Mouse (Mus musculus) heart, postnatal 0 days (tissue): ENCODE measurements at regions not wholly inside any gene's neighbourhood (a gene's known extent, or its start where the extent isn't known, plus 50 kb on each side); places are given as distances from the start of the nearest gene placed in this dataset.
"Not testable (repeated sequence)": the region's sequence is repeated elsewhere in the genome, so short reads cannot be mapped to it uniquely, and the experiment has no call there.

Experiments
- ATAC-seq: fragments of 200-750 bp; cut with Nextera tagmentation; 2 replicates; pipeline ENCODE4 v1.8.0; 2017; ENCODE audit warnings: low read depth, moderate number of reproducible peaks, moderate library complexity; ENCODE audit not compliant: insufficient read depth
- DNase-seq: peaks from one replicate; pipeline ENCODE4 v3.0.0-alpha.2; 2016; ENCODE audit warnings: low spot score
- H3K27ac ChIP-seq: fragments of 300-500 bp; sonication (generic); 2 replicates; pipeline ENCODE4 v1.5.1; 2014; ENCODE audit warnings: low read depth, mild to moderate bottlenecking
- H3K27me3 ChIP-seq: fragments of 300-500 bp; sonication (generic); 2 replicates; pipeline ENCODE4 v1.6.1; 2014; ENCODE audit warnings: low read length, mixed read lengths; ENCODE audit not compliant: control insufficient read depth, insufficient read depth
- H3K36me3 ChIP-seq: fragments of 300-500 bp; sonication (generic); replicated peaks from 2 replicates; pipeline ENCODE4 v1.6.1; 2014; ENCODE audit warnings: low read length, mixed read lengths; ENCODE audit not compliant: control insufficient read depth, insufficient read depth
- H3K4me1 ChIP-seq: fragments of 300-500 bp; sonication (generic); 2 replicates; pipeline ENCODE4 v1.6.1; 2014; ENCODE audit warnings: antibody characterized with exemption; ENCODE audit not compliant: control insufficient read depth, insufficient read depth
- H3K4me2 ChIP-seq: fragments of 300-500 bp; sonication (generic); 2 replicates; pipeline ENCODE4 v1.6.1; 2014; ENCODE audit warnings: low read depth, mild to moderate bottlenecking, low read length, moderate library complexity
- H3K4me3 ChIP-seq: fragments of 300-500 bp; sonication (generic); 2 replicates; pipeline ENCODE4 v1.5.1; 2014; ENCODE audit warnings: low read depth, low read length
- H3K9ac ChIP-seq: fragments of 300-500 bp; sonication (generic); replicated peaks from 2 replicates; pipeline ENCODE4 v1.6.1; 2014; ENCODE audit warnings: low read depth, low read length, mixed read lengths
- H3K9me3 ChIP-seq: fragments of 300-500 bp; sonication (generic); replicated peaks from 2 replicates; pipeline ENCODE4 v1.6.1; 2016; ENCODE audit warnings: low read length; ENCODE audit not compliant: control insufficient read depth
- CTCF ChIP-seq: IDR thresholded peaks from 2 replicates; pipeline ENCODE4 v1.5.1; 2016; ENCODE audit warnings: antibody characterized with exemption, control low read depth, low read depth
- EP300 ChIP-seq: IDR thresholded peaks from 2 replicates; pipeline ENCODE4 v1.6.1; 2016; ENCODE audit warnings: antibody characterized with exemption, low read depth
- WGBS: fragments of 180-500 bp; shearing (Covaris S2); extraction: QIAGEN DNeasy Blood & Tissue Kit; methylation state at CpG from one replicate; pipeline ENCODE4 v1.1.7; 2014; 5-methylcytosine and 5-hydroxymethylcytosine counted together

- H3K27me3 ChIP-seq = no peaks in the 10 kb centered on the region
- no peak overlapping the region for H3K4me2 ChIP-seq
- H3K9me3 ChIP-seq = no peaks in the 10 kb centered on the region
- 67% methylated on average over 4 of the region's 4 CpGs for WGBS
- TF ChIP-seq EP300 (no peak), CTCF (no peak)
- DNase-seq (no peak), ATAC-seq (no peak)
- no peak overlapping the region for H3K4me3 ChIP-seq
- H3K27ac ChIP-seq = no peak overlapping the region
- H3K4me1 ChIP-seq = no peaks in the 10 kb centered on the region
- no peaks in the 10 kb centered on the region for H3K36me3 ChIP-seq
- H3K9ac ChIP-seq = no peak overlapping the region
These were observed 99.6 kb upstream of the Fam78b start for GRCm38 (mm10) chr1:166901574-166901973.

GRCm38 (mm10) chr1:166903417-166903816 is 97.8 kb upstream of the Fam78b start:
- Histone ChIP-seq H3K4me3 (no peak overlapping the region), H3K27me3 (no peaks in the 10 kb centered on the region), H3K36me3 (no peaks in the 10 kb centered on the region), H3K27ac (no peak overlapping the region), H3K9ac (no peak overlapping the region), H3K4me1 (no peaks in the 10 kb centered on the region), H3K4me2 (no peak overlapping the region), H3K9me3 (no peaks in the 10 kb centered on the region)
- no peak for TF ChIP-seq CTCF
- TF ChIP-seq EP300 = no peak
- DNase-seq = no peak
- no peak for ATAC-seq
- 66% methylated on average over 5 of the region's 5 CpGs for WGBS

GRCm38 (mm10) chr1:166908231-166908805 is 92.9 kb upstream of the Fam78b start:
- Histone ChIP-seq H3K4me3 (no peak overlapping the region), H3K36me3 (no peaks in the 10 kb centered on the region)

GRCm38 (mm10) chr1:166912195-166912594 is 89.0 kb upstream of the Fam78b start:
- 91% methylated on average over 7 of the region's 10 CpGs for WGBS
- not testable (repeated sequence) for DNase-seq, H3K27me3 ChIP-seq, H3K4me3 ChIP-seq, H3K4me2 ChIP-seq, H3K9me3 ChIP-seq, H3K4me1 ChIP-seq, H3K27ac ChIP-seq, H3K36me3 ChIP-seq, ATAC-seq, H3K9ac ChIP-seq

More at GRCm38 (mm10) chr1:166908231-166908805, 92.9 kb upstream of the Fam78b start:
- TF ChIP-seq EP300 = no peak
- TF ChIP-seq CTCF = no peak
- 56% methylated on average over 10 of the region's 10 CpGs for WGBS
- Histone ChIP-seq H3K27me3 (no peaks in the 10 kb centered on the region), H3K9ac (no peak overlapping the region), H3K9me3 (no peaks in the 10 kb centered on the region), H3K27ac (no peak overlapping the region), H3K4me2 (no peak overlapping the region), H3K4me1 (no peaks in the 10 kb centered on the region)
- DNase-seq = no peak
- ATAC-seq = no peak

- H3K36me3 ChIP-seq = no peaks in the 10 kb centered on the region
- no peaks in the 10 kb centered on the region for H3K9me3 ChIP-seq
- TF ChIP-seq EP300 (no peak), CTCF (no peak)
- 78% methylated on average over 16 of the region's 16 CpGs for WGBS
- no peak overlapping the region for H3K4me3 ChIP-seq
- ATAC-seq (no peak), DNase-seq (no peak)
- no peak overlapping the region for H3K27ac ChIP-seq
- no peaks in the 10 kb centered on the region for H3K4me1 ChIP-seq
- no peak overlapping the region for H3K9ac ChIP-seq
- no peaks in the 10 kb centered on the region for H3K27me3 ChIP-seq
- no peak overlapping the region for H3K4me2 ChIP-seq
These were observed 78.1 kb upstream of the Fam78b start for GRCm38 (mm10) chr1:166922911-166923712.

GRCm38 (mm10) chr1:166923713-166923975 is 77.6 kb upstream of the Fam78b start:
- H3K36me3 ChIP-seq = no peaks in the 10 kb centered on the region
- H3K9ac ChIP-seq = no peak overlapping the region
- H3K9me3 ChIP-seq = no peaks in the 10 kb centered on the region
- H3K4me1 ChIP-seq = no peaks in the 10 kb centered on the region
- ATAC-seq (no peak), DNase-seq (no peak)
- H3K27me3 ChIP-seq = no peaks in the 10 kb centered on the region
- TF ChIP-seq EP300 = no peak
- no peak for TF ChIP-seq CTCF
- no peak overlapping the region for H3K27ac ChIP-seq
- 67% methylated on average over 3 of the region's 3 CpGs for WGBS
- no peak overlapping the region for H3K4me2 ChIP-seq
- H3K4me3 ChIP-seq = no peak overlapping the region
